Mouse (Mus musculus) gastrocnemius, postnatal 4 days (tissue): ENCODE measurements around the gene Sdsl. TPM values are rescaled to one million over a fixed set of nuclear protein-coding genes. Genes with fewer than 3 reads are reported as not detected.
"Not testable (repeated sequence)": the region's sequence is repeated elsewhere in the genome, so short reads cannot be mapped to it uniquely, and the experiment has no call there.

Experiments
- DNase-seq, 2 experiments: peaks; one replicate each; pipeline ENCODE4 v3.0.0; 2021 to 2022; ENCODE audit warnings: low spot score in 2 of 2, mixed read lengths in 2 of 2
- long read RNA-seq, 2 experiments: library from polyadenylated mRNA; stranded (forward); transcript quantifications; one replicate each; pipeline ENCODE4 v2.0.0; 2021
- total RNA-seq, 2 experiments: library from RNA; stranded (reverse); gene quantifications; 2 replicates each; pipeline ENCODE4 v1.2.3; 2021

Gene Sdsl
- total RNA-seq = under 1 TPM; 0.32 to 0.73 TPM
- long read RNA-seq, experiment 1, partial matches to known transcripts = 1 of 1 reads
- long read RNA-seq, experiment 1, other reads (novel, unspliced or antisense) = 0 of 1 reads
- long read RNA-seq, experiment 2, partial matches to known transcripts = 3 of 3 reads
- long read RNA-seq, experiment 2, other reads (novel, unspliced or antisense) = 0 of 3 reads

- DNase-seq = no peak
Observed at GRCm38 (mm10) chr5:120472770-120473169, at the start of gene Sdsl. TSS of gene Sdsl (minus strand) at chr5:120472810.

DNA sequence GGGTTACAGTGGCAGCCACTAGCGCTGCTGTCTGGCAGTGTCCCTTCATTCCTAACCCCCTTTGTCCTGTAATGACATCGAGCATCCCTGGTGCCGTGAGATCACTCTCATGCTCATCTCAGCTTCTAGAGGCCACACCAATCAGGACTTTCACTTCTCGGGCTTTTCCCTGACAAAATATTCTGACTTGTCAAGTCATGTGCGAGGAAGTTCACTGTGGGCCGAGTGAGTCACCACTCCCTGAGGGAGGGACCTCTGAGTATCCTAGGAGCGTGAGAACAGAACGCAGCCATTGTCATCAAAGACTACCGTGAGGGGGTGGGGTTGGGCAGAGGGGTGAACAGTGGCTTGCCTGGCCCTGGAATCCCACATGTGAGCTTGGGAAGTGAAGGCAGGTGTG, 44.9 kb upstream of the Sdsl start:
- no peak for DNase-seq

GRCm38 (mm10) chr5:120516221-120516984, 43.8 kb upstream of the Sdsl start:
- DNase-seq = no peak

DNA sequence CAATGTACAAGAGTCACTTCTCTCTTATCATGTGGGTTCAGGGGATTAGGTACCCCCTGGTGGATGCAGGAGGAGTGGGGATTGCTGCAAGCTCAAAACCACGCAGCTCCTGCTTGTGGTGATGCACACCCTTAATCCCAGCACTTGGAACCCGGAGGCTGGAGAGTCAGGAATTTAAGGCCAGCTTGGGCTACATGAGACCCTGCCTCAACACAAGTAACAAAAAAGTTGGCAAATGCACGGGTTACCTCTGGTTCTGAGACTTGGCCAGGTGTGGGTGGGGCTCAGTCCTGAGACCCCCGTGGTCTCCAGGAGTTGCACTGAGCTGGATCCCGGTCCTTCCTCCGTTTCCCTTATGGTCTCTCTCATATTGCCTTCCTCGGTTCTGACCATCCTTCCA, 42.8 kb upstream of the Sdsl start:
- no peak for DNase-seq

- peak in 1 of 2 experiments; percentile 64 for DNase-seq
Observed at GRCm38 (mm10) chr5:120514754-120515153, 42.1 kb upstream of the Sdsl start.

DNA sequence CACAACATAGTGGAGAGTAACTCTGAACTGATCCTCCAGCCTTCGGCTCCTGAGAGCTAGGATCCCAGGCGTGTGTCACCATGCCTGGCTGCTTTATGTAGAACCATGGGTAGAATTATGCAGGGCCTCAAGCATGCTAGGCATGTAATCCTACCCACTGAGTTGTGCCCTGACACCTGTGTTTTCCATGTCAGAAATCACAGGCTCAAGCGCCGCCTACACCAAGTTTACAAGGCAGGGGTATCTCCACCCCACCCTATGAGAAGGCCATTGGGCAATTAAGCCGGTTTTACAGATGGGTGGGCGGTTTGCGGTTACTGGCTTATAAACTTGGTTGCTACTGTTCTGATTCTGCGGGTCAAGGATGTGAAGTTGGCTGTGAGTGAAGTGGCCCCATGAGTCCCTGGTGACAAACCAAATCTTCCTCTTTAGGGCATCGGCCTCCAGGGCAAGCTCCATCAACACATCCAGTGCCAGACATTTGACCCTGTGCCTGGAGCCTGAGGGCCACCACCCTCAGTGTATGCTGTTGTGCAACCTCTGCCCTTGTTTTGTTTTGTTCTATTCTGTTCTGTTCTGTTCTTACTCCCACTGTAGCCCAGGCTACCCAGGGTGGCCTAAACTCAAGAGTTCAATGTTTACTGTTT, 41.5 kb upstream of the Sdsl start:
- DNase-seq = no peak

- DNase-seq = no peak
Observed at GRCm38 (mm10) chr5:120512911-120513555, 40.4 kb upstream of the Sdsl start.

DNA sequence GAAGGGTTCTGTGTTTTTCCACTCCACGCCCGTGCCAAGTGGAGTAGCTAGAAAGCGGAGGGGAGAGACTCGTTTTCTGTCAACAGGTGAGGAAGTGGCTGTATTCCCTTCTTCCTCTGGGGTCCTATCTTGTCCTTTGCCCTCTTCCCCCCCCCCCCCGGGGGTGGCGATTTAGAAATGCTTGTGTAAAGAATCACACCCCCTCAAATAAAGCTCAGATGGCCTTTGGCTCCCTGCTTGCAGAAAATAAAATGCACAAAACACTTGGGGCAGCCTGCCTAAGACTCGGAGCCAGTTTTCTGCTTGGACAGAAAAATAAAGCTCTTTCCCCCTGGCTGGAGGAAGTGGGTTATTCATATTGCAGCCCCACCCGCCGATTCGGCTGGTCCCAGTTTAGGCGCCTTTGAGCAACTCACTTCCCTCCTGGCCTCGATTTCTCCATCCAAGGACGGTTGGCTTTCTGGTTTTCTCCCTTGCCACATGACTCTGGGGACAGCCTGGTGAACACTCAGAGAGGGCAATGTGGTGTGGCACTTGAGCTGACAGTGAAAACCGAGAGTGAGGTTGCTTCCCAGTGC, 39.1 kb upstream of the Sdsl start:
- DNase-seq = peak in 1 of 2 experiments; percentile 63

GRCm38 (mm10) chr5:120510982-120511642, 38.5 kb upstream of the Sdsl start, which contains the start of gene Slc8b1:
TSS of gene Slc8b1 (plus strand) at chr5:120511168.
- DNase-seq = peak; percentile 93 to 97

DNA sequence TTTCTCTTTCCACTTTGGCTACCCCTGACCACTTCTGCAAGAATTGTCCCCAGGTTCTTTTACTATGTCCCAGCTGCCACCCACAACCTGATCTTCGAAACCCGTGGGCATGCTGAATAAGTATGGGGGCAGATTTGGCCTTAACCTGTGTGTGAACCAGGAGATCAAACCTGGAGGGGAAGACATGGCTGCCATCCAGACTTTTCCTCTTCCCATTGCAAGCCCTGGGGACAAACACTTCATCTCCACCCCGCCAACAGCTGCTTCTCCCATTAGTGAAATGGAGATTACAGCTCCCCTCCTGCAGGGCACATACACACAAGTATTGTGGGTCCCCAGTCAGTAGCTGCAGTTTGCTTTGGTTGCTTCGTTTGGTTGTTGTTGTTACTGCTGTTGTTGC, 34.7 kb upstream of the Sdsl start:
- DNase-seq = no peak

- DNase-seq = no peak
Observed at GRCm38 (mm10) chr5:120506490-120506889, 33.9 kb upstream of the Sdsl start.

DNA sequence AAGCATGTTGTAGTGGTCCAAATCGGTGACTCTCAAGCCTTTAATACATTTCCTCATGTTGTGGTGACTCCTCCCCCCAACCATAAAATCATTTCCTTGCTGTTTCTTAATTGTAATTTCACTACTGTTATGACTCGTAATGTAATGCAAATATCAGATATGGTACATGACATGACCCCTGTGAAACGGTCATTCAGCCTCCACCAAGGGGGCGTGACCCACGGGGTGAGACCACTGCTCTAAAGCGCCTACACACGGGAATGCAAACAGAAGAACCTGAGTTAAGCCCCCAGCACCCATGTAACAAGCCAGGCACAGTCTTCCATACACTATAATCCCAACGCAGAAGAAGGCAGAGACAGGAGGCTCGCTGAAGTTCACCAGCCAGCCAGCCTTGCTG, 33.2 kb upstream of the Sdsl start:
- no peak for DNase-seq

- DNase-seq = peak; percentile 68 to 81
Observed at GRCm38 (mm10) chr5:120505368-120505767, 32.8 kb upstream of the Sdsl start.

DNA sequence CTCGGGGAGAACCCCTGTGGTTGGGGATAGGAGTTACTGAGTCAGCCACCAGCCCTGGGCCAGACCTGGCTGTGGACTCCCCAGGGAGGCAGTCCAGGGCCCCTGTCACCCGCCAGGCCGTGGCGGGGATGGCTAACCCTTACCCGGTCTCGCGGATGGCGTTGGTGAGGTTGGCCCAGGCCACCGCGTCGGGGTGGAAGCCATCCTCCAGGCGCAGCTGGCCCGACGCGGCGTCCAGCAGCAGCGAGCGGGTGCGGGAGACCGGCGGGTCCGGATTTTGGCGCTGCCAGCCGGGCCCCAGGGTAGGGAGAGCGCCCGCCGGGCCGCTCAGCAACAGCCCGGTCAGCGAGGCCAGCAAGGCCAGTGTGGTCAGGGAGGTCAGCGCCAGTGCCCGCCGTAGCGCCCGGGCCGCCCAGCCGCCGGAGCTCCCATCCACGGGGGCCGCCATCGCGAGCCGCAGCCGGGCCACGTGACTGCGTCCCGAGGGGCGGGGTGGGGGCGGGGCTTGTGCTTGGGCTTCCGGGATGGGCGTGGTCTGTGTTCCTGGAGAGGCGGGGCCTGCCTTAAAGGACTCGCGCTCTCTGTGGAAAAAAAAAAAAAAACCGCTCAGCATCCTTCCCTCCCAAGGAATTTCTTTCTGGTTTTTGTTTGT, 30.7 kb upstream of the Sdsl start, which contains the start of gene Plbd2:
TSS of gene Plbd2 (minus strand) at position 482 of the 652 bp plus-strand sequence.
- DNase-seq = peak; percentile 81 to 87

- no peak for DNase-seq
Observed at GRCm38 (mm10) chr5:120502675-120503143, 30.1 kb upstream of the Sdsl start.

GRCm38 (mm10) chr5:120502147-120502621, 29.6 kb upstream of the Sdsl start:
- DNase-seq = no peak

- not testable (repeated sequence) for DNase-seq
Observed at GRCm38 (mm10) chr5:120500609-120501008, 28.0 kb upstream of the Sdsl start.

DNA sequence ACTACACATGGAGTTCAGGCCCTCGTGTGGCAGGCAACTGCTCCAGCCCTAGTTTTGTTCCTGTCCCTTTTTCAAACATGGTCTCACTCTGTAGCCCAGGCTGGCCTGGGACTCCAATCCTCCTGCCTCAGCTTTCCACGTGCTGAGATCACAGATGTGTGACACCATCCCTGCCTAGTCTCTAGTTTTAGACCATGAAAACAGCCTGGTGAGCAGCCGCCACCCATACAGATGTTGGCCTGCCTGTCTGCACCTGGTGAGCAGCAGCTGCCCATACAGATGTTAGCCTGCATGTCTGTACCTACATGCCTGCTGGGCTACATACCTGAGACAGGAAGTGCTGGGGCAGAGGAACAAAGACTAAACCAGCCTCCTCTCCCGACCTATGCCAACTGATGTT, 26.6 kb upstream of the Sdsl start:
- no peak for DNase-seq

DNA sequence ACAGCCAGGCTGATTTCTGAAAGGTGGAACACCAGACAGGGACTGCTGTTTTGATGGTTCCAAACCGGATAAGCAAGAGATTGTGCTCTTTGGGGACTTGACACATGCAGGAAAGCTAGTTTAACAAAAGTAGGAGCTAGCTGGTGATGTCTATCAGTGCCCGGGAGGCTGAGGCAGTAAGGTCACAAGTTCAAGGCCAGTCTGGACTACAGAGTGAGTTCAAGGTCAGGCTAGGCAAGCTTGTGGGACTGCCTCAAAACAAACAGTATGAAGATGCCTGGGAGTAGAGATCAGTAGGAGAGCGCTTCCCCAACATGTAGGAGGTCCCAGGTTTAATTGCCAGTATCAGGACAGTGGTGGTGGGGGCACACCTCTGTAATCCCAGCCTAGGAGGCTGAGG, 24.5 kb upstream of the Sdsl start:
- DNase-seq = no peak

DNA sequence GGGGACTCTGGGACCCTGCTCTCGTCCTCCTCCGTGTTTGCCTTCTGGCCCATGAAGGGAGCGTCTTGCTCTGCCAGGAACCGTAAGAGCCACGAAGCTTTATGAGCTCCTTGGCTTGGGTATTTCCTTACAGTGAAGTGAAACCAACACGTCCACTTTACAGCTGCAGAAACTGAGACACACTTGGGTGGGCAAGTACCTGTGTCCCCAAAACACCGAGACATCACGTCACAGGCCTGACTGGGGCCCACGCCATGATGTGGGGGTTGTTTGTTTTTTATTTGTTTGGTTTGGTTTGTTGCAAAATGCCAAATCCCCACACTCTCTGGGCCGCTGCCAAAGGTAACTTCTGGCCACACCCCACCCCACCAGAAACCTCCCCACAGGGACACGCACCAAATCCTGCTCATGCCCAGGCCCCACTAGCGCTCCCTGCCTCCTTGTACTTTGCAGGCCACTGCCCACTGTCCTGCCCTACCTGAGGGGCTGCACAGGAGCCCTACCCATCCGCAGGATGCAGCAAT, 23.2 kb upstream of the Sdsl start:
- no peak for DNase-seq
